Mouse (Mus musculus): ENCODE measurements around the gene Prrt3.

The Prrt3 gene

DNA sequence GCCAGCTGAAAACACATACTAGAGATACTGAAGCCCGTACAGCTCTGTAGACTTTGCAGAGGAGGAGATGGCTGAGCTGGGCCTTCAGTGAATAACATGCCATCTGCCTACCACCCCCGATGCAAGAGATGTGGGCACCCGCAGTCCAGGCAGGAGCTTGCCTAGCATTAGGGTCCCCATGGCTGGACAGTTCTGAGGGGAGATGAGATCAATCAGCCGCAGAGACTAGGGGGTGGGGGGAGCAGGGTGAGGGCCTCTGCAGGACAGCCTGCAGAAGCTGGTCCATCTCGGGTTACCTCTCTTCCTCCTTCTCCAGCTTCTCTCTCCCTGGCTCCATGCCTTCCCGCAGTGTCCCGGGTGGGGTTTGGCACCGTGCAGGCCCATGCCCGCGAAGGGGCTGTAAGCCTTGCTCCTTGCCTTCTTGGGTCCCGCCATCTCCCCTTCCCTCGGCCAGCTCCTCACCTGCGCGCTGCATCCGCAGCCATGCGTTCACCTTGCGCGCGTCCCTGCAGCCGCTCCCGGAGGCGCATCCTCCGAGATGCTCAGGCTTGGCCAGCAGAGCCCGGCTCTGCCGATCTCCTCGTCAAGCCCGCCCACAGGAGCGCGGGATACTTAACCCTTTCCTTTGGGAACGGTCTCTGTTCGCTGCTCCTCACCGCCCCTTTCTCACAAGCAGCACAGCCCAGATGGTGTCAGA, at the start of gene Prrt3:
Gene Prrt3 (minus strand): TSS at position 544 of the 697 bp plus-strand sequence.
- peak; percentile 76 for DNase-seq

DNA sequence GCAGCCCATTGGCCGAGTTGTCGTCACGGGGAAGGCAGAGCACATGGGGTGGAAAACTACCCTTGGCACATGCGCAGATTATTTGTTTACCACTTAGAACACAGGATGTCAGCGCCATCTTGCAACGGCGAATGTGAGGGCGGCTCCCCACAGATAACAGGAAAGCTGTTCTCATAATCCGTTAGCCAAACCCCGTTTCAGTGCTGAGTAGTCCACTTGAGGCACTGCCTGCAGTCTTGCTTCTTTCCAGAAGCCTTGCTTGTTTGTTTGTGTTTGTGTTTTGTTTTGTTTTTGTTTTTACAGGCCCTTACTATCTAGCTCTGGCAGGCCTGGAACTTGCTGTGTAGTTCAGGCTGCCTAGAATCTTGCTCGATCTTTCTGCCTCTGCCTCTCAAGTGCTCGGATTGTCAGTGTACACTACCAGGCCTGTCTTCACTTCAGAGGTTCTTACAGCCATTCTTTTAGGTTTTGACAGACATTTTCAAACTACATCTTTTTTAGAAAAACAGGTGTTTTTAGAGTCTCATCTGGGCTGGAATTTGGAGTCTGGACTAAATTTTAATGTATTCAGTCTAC, 42.3 kb upstream of the Prrt3 start:
- DNase-seq, result no peak

DNA sequence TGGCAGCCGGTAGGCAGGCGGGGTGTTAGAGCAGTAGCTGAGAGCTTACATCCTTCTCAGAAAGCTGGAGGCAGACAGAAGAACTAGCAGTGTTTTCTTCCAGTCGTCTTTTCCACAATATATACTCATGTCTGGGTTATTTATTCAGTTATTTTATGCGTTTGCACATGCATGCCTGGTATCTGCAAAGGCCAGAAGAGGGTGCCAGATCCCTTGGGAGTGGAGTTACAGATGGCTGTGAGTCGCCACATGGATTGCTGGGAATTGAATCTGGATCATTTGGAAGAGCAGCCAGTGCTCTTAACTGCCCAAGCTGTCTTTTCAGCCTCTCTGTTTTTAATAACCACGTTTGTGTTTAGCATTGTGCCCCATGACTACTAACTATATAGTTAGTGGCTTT, 39.9 kb upstream of the Prrt3 start:
- DNase-seq, result no peak

DNA sequence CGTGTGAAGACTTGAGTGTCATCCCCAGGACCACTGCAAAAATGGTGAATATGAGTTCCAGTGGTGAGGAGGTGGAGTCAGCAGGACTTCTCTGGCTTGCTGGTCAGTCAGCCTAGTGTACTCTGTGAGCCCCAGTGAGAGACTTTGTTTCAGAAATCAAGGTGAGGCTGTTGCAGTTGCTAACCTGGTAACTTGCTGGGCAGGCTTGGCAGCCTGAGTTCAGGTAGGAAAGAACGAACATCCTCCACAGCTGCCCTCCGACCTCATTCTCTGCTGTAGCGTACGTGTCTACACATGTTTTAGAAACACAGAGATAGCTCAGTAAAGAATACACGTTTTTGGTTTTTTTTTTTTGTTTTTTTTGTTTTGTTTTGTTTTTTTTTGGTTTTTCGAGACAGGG, 33.2 kb upstream of the Prrt3 start:
- no peak for DNase-seq

DNA sequence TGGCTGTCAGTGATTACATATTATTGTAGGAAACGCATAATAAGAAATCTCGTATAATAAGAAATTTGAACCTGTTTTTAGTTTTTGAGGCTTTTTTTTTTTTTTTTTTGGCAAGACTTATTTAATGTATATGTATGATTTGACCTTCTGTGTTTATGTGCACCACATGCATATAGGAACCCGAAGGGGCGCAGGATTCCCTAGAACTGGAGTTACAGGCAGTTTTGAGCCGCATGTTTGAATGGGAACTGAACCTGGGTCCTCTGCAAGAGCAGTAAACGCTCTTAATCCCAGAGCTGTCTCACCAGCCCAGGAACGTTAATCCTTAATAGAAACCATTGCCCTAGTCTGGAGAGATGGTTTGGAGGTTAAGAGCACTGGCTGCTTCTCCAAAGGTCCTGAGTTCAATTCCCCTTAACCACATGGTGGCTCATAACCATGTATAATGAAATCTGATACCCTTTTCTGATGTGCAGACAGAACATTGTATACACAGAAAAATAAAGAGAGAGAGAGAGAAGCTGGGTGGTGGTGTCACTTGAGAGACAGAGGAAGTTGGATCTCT, 30.2 kb upstream of the Prrt3 start:
- peak; percentile 14 for DNase-seq

DNA sequence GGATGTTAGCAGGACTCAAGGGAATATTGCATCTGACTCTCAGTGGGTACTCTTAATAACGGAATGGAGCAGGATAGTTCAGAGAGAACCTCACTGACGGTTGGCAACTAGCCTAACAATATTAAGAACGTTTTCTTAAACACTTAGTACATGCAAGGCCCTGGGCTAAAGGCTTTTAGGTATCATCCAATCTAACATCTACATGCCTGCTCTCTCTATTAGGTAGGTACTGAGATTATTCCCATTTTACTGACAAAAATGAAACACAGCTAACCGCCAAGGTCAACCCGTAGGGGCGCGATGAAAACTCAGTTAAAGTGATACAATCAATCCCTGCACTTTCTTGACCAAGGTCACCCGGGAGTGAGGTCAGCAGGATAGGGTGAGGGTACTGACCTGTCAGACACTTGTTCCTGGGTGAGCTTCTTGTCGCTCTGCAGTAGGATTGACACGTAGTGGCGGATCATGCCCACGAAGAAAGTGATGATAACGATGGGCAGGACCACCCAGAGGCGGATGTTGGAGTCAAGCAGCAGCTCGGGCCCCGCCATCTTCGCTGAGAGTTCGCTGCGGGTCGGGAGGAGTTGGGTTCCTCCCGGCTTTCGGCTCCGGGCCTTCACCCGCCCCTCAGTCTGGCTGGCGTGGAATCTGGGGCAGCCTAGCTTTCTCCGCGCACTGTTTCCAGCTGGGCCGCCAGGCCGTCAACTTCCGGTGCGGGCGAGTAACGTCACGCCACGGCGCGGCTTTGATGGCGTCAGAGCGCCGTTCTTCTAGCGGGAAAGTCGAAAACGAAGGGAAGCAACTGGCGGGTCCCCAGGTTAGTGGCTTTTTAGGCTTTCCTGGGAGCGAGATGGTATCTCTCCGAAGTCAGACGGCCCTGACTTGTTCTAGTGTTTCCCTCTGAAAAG, 29.5 kb upstream of the Prrt3 start, which contains the start of the genes Emc3 and Fancd2:
Gene Emc3 (minus strand): TSS at position 721 of the 908 bp plus-strand sequence.
Gene Fancd2 (plus strand): TSS at position 751 of the 908 bp plus-strand sequence.
- DNase-seq, result peak; percentile 93

DNA sequence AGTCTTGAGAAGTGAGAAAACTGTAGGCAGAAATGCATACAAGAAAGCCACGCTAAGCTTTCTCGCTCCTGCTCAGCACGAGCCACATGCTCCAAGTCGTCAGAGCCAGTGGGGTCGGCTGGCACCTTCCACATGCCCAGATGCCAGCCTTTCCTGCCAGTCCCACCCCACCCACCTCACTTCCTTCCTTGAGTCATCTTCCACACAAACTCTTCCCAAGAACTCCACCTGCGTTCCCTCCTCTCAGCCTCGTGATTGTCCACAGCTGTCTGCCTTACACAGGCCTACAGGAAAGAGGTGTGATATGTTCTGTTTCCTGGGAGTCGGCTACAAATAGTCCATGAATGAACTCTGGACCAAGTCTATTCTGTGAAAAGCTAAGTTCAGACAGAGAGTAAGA, 21.7 kb upstream of the Prrt3 start:
- DNase-seq, result no peak

DNA sequence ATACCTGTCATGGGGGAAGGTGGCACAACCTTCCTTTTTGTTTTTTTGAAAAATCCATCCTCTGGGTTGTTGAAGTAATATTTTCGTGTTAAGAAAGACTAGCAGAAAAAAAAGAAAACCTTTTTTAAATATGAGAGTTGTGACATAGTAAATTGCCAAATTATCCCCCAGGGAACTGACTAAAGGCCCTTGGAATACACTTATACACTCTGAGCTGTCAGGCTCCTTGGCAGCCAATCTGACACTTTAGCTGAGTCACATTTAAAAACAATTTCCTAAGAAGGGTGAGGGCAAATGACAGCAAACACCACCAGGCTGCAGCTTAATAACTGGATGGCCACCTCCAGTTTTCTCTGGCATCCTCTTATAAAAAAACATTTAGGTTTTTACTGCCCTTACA, 20.6 kb upstream of the Prrt3 start:
- DNase-seq, result no peak

DNA sequence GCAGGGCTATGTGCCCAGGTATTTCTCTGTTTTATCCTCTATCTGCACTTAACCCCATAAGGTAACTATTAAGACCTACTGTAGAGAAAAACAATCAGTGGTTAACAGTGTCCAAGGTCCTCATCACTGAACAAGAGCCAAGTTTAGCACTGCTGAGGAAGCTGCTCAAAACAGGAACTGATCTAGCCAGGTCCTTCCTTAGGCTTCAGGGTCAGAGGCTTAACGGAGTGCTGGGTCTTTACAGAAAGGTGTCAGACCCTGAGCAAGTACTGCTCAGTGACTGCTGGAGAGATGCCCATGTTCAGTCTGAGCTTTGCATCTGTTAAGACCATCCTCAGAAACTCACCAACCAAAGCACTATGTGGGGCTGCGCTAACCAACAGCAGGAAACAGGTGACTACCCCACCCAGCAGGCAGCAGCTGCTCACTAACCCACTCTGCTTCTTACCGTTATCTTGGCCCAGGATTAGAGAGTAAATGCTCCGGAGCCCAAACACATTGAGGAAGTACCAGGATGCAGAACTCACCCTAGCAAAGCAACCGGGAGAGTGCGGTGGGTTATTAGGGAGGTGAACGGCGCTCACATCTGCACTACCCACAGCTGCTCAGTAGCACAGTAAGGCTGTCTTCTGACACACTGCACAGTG, 15.8 kb upstream of the Prrt3 start:
- DNase-seq, result no peak

DNA sequence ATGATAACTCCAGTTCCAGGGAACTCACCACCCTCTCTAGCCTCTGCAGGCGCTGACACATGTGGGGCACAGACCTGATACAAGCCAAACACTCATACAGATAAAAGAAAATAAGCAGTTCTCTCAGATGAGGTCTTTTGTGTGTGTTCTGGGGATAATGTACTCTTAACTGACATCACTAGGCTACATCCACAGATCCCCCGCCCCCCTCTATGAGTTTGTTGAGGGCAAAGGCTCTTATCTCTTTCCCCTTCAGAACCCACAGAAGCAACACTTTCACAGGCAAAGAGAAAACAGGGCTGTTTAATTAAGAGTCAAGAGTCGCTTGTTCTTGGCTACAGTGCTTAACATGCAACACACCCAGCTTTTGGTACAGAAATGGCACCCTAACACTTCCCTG, 12.9 kb upstream of the Prrt3 start:
- no peak for DNase-seq

DNA sequence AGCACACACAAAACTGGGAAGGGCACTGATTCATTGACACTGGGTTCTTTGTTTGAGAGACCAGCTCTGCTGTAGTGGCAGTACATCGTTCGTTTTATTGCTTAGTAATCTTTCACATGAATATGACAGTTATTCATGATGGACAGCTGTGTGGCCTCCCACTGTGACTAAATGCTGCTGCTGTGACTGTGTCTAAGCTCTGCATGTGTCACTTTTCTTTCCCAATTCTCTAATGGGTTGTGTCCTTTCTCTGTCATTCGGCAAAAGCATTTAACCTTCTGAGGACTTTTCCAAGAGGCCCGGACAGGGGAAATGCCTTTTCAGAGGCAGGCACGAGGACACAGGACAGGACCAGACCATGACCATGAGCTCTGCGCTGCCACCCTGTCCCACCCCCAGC, 12.2 kb upstream of the Prrt3 start:
- DNase-seq, result no peak

DNA sequence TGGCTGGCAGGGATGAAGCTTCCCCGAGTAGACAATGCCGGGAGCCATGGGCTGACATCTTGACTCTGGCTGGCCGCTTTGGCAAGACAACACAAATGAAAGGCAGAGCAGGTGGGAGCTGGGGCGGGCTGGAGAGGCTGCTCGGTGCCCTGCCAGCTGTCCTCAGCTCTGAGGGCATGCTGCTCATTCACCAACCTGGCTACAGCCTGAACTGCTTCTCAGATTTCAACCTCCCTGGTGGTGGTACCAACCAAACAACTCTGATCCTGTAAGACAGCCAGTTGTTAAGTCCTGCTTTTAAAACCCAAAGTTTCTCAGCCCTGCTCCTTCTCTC, 7.2 kb upstream of the Prrt3 start:
- DNase-seq, result no peak

DNA sequence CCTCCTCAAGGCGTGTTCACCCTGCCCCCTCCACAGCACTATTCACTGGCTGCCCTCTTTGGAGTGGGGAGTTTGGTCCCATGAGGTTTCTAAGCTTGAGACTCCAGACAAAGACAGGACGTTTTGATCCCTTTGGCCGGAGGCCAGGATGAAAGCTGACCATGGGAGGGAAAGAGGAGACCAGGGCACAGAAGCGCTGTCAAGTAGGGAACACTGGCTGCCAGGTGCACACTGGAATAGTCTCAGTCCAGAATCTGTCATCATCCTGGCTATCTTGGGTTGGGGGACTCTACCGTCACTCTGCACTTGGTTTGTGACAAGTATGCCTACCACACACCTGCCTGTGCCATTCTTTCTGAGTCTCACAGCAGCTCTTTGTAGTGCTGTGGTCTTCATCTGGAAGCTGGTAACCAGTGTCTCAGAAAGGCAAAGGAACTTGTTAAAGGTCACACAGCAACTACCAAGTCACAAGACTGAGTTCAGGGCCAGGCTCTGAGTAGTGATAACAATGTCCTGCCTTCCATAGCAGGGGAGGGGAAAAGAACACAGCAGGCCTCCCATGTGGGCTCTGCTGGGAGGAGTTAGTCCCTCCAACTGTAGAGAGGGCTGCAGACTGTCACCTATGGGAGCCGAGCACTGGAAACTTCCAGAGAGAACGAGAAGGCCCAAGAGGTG, 6.7 kb upstream of the Prrt3 start:
- no peak for DNase-seq

DNA sequence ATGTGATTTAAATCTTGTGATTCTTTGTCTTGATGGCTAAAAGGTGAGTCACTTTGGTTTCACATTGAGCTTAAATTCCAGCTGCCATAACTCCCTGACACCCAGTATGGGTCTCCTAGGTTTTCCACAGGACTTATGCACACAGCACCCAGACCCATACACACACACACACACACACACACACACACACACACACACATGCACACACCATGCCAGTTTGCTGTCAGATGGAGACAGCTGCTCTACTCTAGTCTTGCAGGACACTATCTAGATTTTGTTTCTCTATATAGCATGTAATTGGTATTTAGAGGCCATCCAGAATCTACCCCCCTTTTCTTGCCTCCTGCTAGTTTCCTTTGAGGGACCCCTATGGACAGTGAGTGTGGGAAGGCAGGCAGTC, 5.4 kb upstream of the Prrt3 start:
- no peak for DNase-seq

DNA sequence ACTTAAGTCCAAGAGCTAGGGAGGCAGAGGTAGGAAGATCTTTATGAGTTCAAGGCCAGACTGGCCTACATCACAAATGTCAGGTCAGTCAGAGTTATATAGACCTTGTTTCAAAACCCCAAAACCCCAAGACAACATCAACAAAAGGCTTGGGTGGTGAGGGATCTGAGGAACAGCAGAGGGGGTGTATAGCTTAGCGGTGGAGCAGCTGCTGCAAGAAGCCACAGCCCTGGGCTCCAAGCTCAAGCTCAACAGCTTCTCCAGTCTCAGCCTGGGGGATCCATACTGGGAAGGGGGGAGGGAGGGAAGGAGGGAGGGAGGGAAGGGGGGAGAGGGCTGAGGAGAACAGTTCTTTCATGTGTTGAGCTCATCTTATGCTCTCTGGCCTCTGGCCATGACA, 4.0 kb upstream of the Prrt3 start:
- DNase-seq, result no peak

DNA sequence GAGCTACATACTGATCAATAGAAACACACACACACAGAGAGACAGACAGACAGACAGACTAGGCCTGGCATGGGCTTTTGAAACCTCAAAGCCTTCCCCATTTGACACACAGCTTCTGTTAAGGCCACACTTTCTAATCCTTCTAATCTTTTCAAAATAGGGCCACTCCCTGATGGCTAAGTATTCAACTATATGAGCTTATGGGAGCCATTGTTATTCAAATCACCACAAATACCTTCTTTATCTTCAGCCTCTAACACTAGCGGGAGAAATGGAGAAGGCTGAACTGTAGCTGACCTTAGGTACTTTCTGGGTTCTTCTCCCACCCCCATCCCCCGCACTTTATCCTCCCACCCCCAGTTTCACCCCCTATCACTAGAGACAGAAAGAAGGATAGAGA, 1.1 kb upstream of the Prrt3 start:
- DNase-seq, result no peak

DNA sequence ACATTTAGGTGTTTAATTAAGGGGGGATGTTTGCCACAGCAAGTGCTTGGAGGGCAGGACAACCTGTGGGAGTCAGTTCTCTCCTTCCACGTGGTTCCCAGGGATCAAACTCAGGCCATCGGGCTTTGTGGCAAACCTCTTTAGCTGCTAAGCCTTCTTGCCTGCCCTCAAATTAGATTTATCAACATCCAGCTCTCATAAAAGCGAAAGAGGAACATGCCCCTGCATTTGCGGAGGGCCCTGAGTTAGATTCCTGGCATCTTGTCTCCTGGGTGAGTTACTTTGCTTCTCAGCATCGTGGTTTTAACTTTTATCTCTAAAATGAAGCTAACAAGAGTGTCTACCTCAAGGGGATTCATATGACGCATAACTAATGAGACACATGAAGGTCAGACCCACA, 2.4 kb downstream of the Prrt3 start:
- DNase-seq, result no peak

DNA sequence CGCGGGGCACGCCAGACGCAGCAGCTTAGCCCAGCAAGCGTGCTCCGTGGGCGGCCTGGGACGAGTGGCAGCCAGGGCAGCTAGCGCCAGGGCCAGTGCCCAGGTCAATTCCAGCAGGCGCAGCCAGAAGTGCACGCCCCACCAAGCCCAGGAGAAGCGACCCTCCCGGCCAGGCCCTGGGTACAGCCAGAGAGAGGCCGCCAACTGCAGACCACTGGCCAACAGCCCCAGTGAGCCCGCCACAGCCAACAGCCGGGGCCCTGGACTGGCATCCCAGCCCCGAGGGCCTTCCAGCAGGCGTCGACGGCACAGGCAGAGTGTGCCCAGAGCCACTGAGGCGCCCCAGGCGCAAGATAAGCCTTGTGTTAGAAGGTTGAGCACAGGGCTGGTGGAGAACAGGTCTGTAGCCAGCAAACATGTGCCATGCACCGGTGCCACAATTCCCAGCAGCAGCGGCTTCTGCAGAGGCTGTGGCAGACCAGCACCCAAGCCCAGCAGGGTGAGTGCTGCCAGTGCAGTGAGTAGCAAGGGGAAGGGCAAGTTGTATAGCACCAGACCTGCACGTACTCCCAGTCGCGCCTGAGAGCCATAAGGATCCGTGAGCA, 6.6 kb downstream of the Prrt3 start:
- DNase-seq, result no peak

DNA sequence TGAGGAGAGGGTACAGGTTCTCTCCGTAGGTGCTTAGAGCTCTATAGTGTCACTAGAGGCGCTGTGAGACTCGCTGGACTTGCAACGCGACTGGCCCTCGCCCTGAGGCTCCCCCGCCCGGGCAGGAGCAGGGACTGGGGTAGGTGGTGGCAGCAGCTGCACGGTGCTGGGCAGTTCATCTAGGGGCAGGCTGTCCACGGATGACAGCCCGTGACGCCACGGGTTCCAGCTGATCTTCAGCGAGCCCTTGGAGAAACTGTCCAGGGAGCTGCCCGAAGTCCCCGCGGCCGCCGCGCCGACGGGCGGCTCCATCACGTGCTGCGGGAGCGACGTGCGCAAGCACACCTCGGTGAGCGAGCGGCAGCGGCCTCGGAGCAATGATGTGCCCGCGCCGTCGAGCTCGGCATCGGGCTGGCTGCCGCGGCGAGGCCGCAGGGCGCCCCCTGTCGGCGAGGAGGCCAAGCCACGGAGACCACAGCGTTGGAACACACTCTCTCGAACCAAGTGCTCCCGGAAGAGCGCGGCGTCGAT, 7.4 kb downstream of the Prrt3 start:
- DNase-seq, result peak; percentile 89

DNA sequence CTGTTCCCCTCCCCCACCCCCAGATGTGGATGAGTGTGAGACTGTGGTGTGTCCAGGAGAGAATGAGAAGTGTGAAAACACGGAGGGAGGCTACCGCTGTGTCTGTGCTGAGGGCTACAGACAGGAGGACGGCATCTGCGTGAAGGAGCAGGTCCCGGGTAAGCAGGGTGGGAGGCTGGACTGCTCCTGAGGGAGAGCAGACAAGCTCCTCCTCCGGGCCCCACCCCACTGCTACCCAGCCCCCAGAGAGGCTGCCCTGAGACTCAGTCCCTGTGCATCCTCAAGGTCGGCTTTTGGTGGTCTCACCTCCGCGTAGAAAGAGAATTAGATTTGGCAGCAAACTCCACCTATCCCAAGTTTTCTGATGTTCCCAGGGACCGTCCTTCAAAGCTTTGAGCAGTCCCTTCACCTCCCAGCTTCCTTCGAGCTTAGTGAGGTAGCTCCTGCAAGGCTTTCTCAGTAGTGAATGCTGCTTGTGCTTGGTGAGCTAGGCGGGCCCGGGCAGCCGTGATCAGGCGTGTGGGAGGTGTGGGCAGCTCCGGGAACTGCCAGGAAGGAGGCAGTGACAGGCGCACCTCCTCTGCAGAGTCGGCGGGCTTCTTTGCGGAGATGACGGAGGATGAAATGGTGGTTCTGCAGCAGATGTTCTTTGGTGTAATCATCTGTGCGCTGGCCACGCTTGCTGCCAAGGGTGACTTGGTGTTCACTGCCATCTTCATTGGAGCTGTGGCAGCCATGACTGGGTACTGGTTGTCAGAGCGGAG, 9.4 kb downstream of the Prrt3 start:
- DNase-seq, result no peak

DNA sequence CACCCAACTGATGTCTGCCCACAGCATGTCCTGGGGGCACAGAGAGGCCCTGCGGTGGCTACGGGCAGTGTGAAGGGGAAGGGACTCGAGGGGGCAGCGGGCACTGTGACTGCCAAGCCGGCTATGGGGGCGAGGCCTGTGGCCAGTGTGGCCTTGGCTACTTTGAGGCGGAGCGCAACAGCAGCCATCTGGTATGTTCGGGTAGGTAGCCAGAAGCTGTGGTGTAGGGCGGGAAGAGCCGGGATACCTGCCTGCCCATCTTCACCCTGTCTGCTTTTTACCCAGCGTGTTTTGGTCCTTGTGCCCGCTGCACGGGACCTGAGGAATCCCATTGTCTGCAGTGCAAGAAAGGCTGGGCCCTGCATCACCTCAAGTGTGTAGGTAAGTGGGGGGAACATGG, 12.3 kb downstream of the Prrt3 start:
- DNase-seq, result no peak
